Mouse (Mus musculus) spleen, postnatal 10 days (tissue): ENCODE results near the gene Olfml2a.

Experiments
- DNase-seq, 2 experiments: peaks; one replicate each; pipeline ENCODE4 v3.0.0; 2021 to 2022; ENCODE audit warnings: low spot score in 2 of 2

Gene Olfml2a

GRCm38 (mm10) chr2:38938007-38938406, 6.2 kb downstream of the Olfml2a start:
- DNase-seq: peak in 1 of 2 experiments; percentile 15

GRCm38 (mm10) chr2:38939047-38939446, 7.3 kb downstream of the Olfml2a start:
- DNase-seq: peak in 1 of 2 experiments; percentile 21

GRCm38 (mm10) chr2:38941426-38941825, 9.6 kb downstream of the Olfml2a start:
- no peak for DNase-seq

- DNase-seq: no peak
Measured at GRCm38 (mm10) chr2:38941898-38942297, 10.1 kb downstream of the Olfml2a start.

GRCm38 (mm10) chr2:38943161-38943560, 11.4 kb downstream of the Olfml2a start:
- no peak for DNase-seq

GRCm38 (mm10) chr2:38943977-38944376, 12.2 kb downstream of the Olfml2a start:
- DNase-seq: no peak

- no peak for DNase-seq
Measured at GRCm38 (mm10) chr2:38944460-38945161, 12.8 kb downstream of the Olfml2a start.

- DNase-seq: no peak
Measured at GRCm38 (mm10) chr2:38947566-38947965, 15.8 kb downstream of the Olfml2a start.

GRCm38 (mm10) chr2:38950281-38950719, 18.5 kb downstream of the Olfml2a start:
- DNase-seq: peak; percentile 41 to 81

- peak in 1 of 2 experiments; percentile 16 for DNase-seq
Measured at GRCm38 (mm10) chr2:38953152-38953883, 21.5 kb downstream of the Olfml2a start.

- DNase-seq: no peak
Measured at GRCm38 (mm10) chr2:38956062-38956461, 24.3 kb downstream of the Olfml2a start.

- DNase-seq: no peak
Measured at GRCm38 (mm10) chr2:38957671-38958223, 26.0 kb downstream of the Olfml2a start.

GRCm38 (mm10) chr2:38964198-38964597, 32.4 kb downstream of the Olfml2a start:
- no peak for DNase-seq

GRCm38 (mm10) chr2:38969650-38970049, 37.9 kb downstream of the Olfml2a start:
- no peak for DNase-seq

GRCm38 (mm10) chr2:38970057-38970456, 38.3 kb downstream of the Olfml2a start:
- peak in 1 of 2 experiments; percentile 46 for DNase-seq

GRCm38 (mm10) chr2:38973223-38973622, 41.4 kb downstream of the Olfml2a start:
- DNase-seq: no peak

GRCm38 (mm10) chr2:38973701-38974100, 41.9 kb downstream of the Olfml2a start:
- no peak for DNase-seq

- no peak for DNase-seq
Measured at GRCm38 (mm10) chr2:38974171-38974570, 42.4 kb downstream of the Olfml2a start.

GRCm38 (mm10) chr2:38975181-38975580, 43.4 kb downstream of the Olfml2a start:
- no peak for DNase-seq

GRCm38 (mm10) chr2:38975941-38976805, 44.4 kb downstream of the Olfml2a start:
- no peak for DNase-seq

GRCm38 (mm10) chr2:38977837-38978236, 46.1 kb downstream of the Olfml2a start:
- DNase-seq: no peak

- DNase-seq: no peak
Measured at GRCm38 (mm10) chr2:38983456-38983855, 51.7 kb downstream of the Olfml2a start.
